Mouse (Mus musculus) left cerebral cortex, postnatal 14 days (tissue): Measurements from ENCODE around the gene Lima1. TPM values are rescaled to one million over a fixed set of nuclear protein-coding genes. Genes with fewer than 3 reads are reported as not detected.

Experiments
- DNase-seq, 2 experiments: peaks; one replicate each; pipeline ENCODE4 v3.0.0; 2021 to 2022; ENCODE audit warnings: low spot score in 2 of 2, mixed read lengths in 1 of 2
- intact Hi-C: fragments of 180-260 bp; cut with DNase I; formaldehyde crosslinking; loops from one replicate; pipeline ENCODE4 v1.15.1; 2025
- total RNA-seq, 2 experiments: library from RNA; stranded (reverse); gene quantifications; 2 replicates each; pipeline ENCODE4 v1.2.3; 2021

Gene Lima1
- total RNA-seq, 2 experiments from 2014 or later, result 10.2 to 13.4 TPM

DNA sequence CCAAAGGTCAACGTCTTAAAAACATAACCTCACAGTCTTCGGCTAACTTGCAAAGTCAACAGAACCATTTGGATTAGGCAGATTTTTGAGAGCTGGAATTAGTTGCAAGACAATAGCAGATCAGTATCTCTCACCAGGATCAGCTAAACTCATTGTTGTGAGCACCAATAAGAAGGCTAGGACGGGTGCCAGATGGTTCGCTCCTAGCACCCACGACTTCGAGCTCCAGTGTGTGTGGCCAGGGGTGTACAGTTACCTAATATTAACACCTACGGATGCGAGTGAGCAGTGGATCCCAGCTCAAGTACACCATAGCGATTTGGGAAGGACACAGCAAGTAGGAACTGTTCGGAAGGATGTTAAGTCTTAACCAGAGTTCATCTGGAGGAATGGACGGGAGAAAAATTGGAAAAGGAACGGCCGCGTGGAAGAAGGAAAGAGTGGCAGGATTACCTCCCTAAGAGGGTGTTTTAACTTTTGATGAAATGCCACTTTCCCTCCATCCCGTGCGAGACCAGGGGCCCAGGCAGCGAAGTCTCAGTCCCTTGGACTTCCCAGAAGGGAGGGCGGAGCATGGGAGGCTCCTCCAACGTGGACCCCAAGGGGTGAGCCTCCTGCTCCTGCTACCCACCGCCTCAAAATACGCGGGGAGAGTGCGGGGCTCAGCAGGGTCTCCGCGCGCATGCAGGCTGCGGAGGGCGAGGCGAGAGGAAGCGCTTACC is 483 bp downstream of the Lima1 start:
- intact Hi-C loops, result loop anchor here (10.0 kb wide), 1 partner anchor 60 kb away; no protein-coding TSS in a partner anchor
- DNase-seq, result peak in 1 of 2 experiments; percentile 8

DNA sequence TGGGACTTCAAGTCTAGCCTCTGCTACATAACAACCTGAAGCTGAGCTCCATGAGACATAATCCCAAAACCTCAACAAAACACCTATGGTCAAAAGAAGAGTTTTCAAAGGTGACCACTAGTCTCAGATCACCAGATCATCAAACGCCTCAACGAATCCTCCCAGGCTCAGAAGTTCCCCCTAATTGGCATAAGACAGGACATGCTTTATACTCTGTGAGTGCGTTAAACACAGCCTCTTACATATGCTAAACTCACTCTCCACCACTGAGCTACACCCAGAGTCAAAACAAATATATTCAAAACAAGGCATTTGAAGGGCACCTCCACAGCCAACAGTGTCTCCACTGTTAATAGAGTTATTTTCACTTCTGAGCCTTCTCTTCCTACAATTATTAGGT is 2.7 kb downstream of the Lima1 start:
- no peak for DNase-seq
- intact Hi-C loops, result loop anchor here (10.0 kb wide), 1 partner anchor 58 kb away; no protein-coding TSS in a partner anchor

DNA sequence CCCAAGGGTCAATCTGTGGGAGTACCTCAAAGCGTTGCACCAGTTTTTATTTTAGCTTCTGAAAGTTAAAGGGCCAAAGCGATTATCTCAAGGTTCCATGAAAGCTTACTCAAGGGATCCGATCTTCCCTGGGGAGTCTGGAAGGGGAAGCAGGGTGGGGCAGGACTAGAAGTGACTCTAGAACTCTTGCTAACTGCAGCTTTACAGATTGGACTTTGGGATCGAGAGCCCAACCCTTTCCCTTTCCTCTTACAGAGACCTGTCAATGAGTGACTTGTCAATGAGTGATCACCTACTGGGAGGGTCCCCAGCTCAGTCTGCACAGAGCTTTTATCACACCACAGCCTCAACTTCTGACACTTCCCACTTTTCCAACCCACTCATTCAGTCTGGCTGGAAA is 7.6 kb downstream of the Lima1 start:
- intact Hi-C loops, result no loop called here
- no peak for DNase-seq

DNA sequence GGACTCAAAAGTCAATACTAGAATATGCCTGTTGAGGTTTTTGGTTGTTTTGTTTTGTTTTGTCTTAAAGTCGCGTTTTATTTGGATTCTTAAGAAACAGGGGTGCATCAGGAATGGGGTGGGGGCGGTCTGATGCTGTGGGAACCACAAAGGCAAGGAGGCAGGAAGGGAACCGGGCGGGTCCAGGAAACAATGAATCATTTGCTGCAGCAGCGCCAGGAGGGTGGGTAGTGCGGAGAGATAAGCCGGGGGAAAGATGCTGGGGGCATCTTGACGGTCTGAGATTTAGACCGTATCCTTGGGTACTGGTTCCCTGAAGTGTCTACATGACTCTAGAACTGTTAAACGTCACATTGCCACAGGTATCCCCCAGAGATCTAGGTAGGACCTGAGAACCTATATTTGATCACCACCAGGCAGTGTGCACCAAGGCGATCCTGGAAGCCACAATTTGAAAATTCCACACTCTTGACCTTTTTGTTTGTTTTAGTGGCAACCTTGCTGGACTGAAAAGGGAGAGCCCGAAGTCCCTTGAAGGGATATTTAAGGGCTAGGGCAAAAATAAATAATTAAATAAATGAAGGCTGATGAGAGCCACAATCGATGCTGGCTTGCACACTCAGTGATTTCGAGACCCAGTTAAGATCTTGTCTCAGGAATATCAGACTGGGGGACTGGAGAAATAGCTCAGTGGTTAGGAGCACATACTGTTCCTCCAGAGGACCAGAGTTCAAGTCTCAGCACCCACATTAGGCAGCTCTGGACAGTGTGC is 8.6 kb downstream of the Lima1 start:
- DNase-seq, result no peak
- intact Hi-C loops, result no loop called here

DNA sequence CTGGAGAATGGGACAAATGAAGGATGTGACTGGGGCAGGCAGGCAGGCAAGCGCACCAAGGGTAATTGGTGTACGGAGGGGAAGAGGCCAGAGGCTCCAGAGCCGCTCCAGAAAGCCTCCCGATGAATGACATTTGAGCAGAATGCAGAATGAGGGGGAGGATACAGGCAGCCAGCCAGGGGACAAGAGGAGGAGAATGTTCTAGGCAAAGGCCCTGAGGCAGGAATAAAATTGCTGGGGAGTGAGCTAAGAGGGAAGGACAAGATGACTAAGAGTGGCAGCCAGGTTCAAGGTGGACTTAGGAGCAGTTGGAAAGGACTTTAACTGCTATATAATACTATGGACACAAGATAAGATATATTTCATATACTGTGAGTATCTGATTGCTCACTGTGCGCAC is 9.3 kb downstream of the Lima1 start:
- DNase-seq, result peak in 1 of 2 experiments; percentile 8
- intact Hi-C loops, result no loop called here

DNA sequence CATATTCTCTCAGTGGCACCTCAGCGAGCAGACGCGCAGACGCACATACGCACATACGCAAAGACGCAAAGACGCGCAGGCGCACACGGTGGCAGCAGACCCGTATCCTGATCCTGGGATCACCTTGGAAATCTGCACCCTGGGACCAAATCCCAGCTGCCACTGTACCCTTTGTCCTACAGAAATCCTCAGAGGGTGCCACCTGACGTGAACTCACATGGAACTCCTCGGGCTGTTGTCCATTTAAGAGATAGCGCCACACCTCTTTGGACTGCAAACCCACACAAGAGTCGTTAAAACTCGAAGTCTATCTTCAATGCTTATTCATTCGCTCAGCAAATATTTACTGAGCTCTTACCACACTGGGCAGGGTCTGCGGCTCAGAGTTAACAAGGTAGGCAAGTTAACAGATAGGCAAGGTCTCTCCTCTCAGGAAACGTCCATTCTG is 9.7 kb downstream of the Lima1 start:
- intact Hi-C loops, result no loop called here
- no peak for DNase-seq

DNA sequence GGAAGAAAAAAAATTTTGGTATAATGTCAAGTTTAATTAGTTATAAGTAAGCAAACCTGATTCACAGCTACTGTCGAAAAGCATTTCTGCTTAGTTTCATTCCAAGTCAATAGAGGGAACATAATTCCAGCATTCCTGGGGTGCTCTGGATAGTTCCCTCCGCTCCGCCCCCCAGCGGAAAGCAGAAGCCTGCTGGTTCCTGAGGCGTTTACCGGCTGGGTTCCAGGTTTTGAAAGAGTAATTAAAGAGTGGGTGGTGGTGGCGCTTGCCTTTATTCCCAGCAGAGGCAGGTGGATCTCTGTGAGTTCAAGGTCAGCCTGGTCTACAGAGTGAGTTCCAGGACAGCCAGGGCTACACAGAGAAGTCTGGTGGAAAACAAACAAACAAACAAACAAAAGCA is 10.2 kb downstream of the Lima1 start:
- DNase-seq, result no peak
- intact Hi-C loops, result no loop called here

DNA sequence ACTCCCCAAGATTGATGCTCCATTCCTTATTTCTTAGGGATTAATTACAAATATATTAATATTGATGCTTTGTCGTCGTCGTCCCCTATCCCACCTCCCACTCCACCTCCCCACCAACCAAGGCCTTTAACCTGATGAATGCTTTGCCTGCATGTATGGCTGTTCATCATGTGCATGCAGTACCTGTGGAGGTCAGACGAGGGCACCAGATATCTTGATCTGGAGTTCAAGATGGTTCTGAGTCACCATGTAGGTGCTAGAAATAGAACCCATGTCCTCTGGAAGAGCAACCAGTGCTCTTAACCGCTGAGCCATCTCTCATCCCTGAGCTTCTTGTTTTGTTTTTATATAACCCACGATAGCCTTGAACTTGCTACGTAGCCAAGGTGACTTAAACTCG is 11.5 kb downstream of the Lima1 start:
- intact Hi-C loops, result no loop called here
- no peak for DNase-seq

DNA sequence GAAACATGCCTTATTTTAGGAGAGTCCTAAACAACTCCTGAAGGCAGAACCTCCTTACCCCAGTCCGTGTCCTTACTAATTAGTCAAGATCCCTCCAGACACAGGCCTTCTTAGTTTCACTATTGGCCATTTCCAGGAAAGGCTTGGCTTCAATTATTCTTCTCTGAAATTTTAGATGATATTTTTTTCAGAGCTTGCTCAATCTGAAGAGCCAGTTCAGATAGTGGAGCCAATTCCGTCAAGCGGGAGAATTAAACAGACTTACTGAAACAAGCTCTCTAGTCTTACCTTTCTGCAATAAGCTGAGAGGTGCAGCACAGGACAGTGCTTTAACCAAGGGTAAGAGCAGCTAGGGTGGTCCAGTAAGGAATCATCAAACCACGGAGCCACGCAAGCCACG is 11.9 kb downstream of the Lima1 start:
- intact Hi-C loops, result no loop called here

DNA sequence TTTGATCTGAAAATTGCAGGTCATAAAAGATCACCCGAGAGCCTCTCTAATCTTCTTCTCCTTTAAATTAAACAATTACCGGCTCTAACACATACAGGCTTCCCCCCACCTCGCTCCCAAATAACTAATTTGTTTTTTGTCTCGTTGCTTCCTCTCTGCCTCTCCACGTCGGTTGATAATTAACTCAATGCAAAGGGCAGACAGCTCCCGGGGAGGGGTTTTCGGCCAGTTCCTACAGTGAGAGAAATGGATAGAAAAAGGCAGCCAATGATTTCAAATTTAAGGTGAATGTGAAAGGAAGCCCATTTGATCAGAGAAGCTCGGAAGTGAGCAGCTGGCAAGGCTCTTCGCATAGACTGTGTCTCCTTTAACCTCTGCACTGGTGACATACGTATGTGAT is 12.8 kb downstream of the Lima1 start:
- intact Hi-C loops, result no loop called here
- DNase-seq, result no peak

More for the DNA sequence above, 11.9 kb downstream of the Lima1 start:
- DNase-seq, result no peak

DNA sequence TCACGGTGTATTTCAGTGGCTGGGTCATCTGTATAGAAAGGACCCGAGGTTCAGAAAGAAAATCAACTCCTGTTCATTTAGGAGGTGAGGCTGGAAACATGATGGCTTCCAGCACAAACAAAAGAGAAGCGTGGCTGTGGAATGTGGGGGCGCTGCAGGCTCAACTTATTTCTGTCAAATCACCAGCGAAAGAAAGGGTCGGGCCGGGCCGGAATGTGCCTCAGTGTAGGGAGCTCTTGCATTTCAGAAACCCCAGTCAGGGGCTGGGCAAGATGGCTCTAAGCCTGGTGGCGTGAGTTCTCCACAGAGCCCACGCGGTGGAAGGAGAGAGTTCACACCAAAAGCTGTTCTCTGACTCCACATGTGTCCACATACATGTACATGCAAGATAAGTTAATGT is 13.3 kb downstream of the Lima1 start:
- intact Hi-C loops, result no loop called here
- no peak for DNase-seq

DNA sequence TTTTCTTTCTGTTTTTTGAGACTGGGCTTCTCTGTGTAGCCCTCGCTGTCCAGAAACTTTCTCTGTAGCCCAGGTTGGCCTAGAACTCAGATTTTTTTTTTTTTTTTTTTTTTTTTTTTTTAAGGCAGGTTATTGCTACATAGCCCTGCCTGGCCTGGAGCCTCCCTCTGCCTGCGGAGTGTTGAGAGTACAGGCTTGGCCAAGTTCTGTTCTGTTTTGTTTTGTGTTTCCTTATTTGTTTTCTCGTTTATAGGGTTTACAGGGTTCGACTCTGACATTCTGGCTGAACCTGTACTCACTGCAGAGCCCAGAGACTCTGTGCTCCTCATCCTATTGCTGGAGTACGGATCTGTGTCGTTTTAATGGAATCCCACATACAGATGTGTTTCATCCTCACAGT is 13.7 kb downstream of the Lima1 start:
- DNase-seq, result no peak
- intact Hi-C loops, result no loop called here

DNA sequence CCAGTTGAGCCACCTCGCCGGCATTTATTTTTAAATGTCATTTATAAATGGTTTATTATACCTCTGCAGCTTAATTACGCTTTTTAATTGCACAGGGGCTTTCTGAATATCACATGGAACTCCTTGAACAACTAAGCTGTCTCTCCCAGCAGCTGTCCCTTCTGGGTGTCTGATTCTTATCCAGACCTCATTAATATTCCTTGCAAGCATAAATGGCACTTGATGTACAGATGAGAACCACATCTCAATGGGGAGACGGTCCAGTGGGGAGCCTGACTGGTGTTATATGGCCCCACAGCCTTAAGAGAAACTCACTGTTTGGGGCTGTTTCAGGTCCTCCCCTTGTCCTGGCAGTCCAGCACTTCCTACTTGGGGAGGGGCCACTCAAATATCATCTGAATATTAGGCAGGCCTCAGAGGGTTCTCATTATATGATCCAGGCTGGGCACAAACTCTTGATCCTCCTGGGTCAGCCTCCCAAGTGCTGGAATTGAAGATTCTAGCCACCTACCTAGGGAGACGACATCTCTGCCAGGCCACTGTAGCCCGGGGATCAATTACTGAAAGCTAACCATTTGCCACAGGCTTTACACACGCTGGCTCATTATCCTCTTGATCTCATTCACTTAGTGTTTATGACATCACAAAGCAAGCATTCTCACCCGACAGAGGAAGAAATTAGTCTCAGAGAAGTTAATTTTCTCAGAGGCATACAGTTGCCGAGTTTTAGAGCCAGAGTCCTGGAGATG is 15.4 kb downstream of the Lima1 start:
- DNase-seq, result no peak
- intact Hi-C loops, result no loop called here

DNA sequence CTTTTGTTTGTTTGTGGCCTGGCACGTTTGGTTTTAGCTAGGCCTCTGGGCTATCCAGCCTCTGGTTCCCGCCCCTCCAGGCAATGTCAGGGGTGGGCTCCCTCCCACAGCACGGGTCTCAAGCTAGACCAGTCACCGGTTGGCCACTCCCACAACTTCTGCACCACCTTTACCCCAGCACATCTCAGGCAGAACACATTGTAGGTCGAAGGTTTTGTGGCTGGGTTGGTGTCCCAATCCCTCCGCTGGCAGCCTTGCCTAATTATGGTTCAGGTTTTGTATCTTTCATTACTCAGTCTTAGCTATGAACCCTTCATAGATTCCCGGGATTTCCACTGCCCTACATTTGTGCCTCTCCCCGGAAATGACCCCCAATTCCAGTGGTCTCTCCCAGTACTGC is 17.8 kb downstream of the Lima1 start:
- no peak for DNase-seq
- intact Hi-C loops, result no loop called here

DNA sequence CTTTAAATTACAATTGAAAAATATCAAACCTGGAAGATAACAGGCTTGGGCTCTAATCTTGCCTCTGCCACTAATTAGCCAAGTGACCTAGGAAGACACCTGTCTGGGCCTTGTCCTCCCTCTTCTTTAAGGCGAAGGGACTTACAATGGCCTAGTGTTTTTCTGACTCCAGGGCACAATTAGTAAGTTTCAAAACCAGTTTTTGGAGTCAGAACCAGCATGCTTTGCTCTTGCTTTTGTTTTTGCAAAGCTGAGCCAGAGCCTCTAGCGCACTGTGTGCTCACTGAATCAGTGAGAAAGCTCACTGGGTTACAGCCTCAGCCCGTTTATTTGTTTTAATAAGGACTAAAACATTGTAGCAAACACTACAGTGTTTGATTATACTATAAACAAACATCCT is 20.1 kb downstream of the Lima1 start:
- no peak for DNase-seq
- intact Hi-C loops, result no loop called here

DNA sequence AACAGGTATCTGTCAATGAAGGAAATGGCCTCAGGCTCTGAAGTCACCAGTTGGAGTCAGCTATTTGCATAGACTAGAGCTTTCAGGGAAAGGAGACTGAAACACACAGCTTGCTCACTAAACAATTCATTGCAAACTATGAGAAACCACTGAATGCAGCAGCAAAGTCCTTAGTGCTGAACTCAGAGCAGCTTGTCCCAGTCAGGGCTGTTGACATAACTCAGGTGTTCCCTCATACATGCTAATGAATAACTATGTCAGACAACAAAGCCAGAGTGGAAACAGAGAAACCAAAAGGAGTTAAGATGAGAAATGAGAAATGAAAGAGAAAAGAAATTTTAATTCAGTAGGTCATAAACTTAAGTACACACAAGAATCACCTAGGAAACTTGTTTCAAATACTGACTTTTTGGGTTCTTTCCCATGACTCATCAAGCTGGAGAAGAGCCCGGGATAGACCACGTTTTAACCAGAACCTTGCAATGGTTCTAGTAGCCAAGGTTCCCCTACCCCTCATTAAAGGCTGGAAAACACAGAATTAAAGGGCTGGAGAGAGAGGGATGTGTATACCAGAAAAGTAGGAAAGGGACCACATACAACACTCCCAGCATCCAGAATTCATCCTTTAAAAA is 22.5 kb downstream of the Lima1 start:
- DNase-seq, result no peak
- intact Hi-C loops, result no loop called here

DNA sequence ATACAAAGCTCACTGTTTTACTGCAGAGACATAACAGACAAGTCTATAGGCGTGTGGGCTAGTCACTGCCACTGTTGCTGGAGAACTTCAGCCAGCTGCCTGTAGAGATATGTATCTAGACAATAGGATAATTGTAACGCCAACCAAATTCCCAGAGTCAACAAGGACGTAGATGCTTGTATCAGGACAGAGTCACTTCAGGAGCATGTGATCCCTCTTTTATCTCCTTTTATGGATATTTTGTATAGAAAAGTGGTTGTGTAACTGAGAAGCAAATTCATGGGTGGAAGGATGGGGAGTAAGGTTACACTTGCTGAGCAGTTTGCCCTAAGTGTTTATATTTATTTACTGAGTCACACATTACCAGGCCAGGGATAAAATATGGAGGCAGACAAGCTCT is 25.0 kb downstream of the Lima1 start:
- intact Hi-C loops, result no loop called here

DNA sequence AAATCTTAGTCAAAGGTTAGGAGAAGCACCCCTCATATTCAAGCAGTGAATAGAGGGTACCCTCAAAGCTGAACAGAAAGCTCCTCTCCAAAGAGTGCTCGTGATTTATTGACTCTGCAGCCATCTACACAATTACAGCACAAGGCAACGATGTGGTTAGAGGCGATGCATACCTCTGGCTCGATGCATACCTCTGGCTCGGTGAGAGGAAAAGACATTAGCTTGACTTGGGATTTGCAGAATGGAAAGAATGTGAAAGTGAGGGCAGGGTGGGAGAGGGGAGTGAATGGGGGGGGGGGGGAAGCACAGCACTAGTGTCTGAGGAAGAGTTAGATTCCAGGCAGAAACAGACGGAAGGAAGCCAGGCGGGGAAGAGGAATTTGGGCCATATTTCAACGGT is 27.3 kb downstream of the Lima1 start:
- intact Hi-C loops, result no loop called here
- DNase-seq, result no peak

More for the DNA sequence above, 25.0 kb downstream of the Lima1 start:
- no peak for DNase-seq

DNA sequence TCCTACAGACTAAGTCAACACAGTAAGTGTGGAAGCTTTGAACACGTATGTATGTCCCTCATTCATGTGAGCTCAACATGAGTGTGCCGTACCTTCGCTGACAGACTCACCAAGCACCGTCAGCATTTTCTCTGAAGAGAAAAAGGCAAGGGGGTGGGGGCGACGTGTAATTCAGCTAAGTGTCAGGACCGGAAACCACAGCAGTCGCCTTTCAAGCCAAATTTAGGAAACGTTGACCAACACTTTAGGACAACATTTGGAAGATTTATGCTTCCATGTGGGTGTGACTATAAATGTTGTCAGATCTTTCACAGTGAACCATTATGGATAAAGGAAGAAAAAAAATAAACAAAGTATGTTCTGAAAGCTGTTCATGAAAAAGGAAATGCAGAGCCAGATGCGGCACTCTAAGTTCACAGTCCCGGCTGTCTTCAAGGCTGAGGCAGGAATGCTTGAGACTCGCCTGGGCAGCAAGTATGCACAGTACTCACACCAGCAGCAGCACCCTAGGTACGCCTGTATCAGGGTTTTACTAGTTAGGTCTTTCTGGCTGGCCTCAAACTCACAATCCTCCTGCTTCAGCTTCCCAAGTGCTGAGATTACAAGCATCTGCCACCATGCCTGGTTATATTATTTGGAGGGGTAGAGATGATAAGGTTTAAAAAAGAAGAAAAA is 27.9 kb downstream of the Lima1 start:
- intact Hi-C loops, result no loop called here
- DNase-seq, result no peak
